Comparison of ENCODE assay signal across 8 mouse cellular contexts in the genomic region with DNA sequence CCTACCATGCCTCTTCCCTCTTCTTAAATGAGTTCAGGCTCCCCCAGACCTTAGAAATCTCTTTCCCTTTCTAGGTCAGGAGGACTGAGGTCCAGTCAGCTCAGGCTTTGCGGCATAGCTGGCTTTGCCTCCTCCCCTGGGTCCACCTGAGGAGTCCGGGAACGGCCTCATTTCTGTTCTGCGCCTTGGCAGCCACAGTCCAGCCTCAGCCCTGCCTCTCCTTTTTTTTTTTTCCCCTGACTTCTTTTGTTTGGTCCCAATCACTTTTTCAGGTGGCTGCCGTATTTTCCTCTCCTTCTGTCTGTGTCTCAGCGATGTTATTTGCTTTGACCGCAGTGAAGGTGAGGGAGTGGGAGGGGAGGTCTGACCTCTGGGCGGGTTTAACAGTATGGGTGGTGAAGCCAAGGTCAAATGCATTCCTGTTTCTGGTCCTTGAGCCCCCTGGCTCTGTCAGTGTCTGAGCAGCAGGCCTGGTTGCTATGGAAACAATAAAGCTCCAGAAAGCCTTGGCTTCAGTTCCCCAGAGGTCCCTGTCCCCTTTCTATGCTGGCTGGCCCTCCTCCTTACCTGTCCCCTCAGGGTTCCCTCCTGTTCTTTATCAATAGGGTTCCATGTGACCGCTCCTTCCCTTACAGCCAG. TPM values are rescaled to one million over a fixed set of nuclear protein-coding genes. Genes with fewer than 3 reads are reported as not detected.
A peak's percentile ranks its signal among the peaks of the same experiment; 100 is the strongest.
DNase-seq lines count a peak whose midpoint lies in the region; ATAC-seq and TF ChIP-seq lines count a peak whose summit lies in the region.

No protein-coding gene starts in this region.

- no peaks in the 10 kb centered on the region for H3K9me3 ChIP-seq in forebrain, embryonic 14.5 days (replicated peaks; ENCODE audit: control insufficient read depth, low read length)
- no peaks in the 10 kb centered on the region for H3K9me3 ChIP-seq in midbrain, embryonic 12.5 days
- H3K9me3 ChIP-seq in intestine, embryonic 15.5 days = no peaks in the 10 kb centered on the region

- 33% methylated on average over 9 of the region's 9 CpGs for WGBS in cerebellum, adult 2 months
- WGBS in forebrain, embryonic 14.5 days = 46% methylated on average over 9 of the region's 9 CpGs
- 30% methylated on average over 9 of the region's 9 CpGs for WGBS in midbrain, embryonic 12.5 days
- WGBS in intestine, embryonic 15.5 days = 48% methylated on average over 9 of the region's 9 CpGs

- no peak for TF ChIP-seq CTCF in cerebellum, adult 2 months (IDR thresholded peaks at IDR 0.05; ENCODE audit: borderline replicate concordance, insufficient read depth, low read depth, low read length)

- H3K27ac ChIP-seq in cerebellum, adult 2 months (ENCODE audit: insufficient read depth, low read length) = peak overlapping the region; percentile 82
- H3K27ac ChIP-seq in forebrain, embryonic 14.5 days (ENCODE audit: low read depth, low read length) = peak overlapping the region; percentile 72
- peak overlapping the region; percentile 63 for H3K27ac ChIP-seq in midbrain, embryonic 12.5 days (replicated peaks)
- no peak overlapping the region for H3K27ac ChIP-seq in intestine, embryonic 15.5 days

- no peak for TF ChIP-seq POLR2A in cerebellum, adult 2 months (IDR thresholded peaks at IDR 0.05; ENCODE audit: borderline replicate concordance, insufficient read depth, low read length)

- peaks cover 5% of the 10 kb centered on the region; the same call in 1 of the 2 replicates for H3K36me3 ChIP-seq in forebrain, embryonic 14.5 days (ENCODE audit: control insufficient read depth, insufficient read depth, low read length)
- peaks cover 5% of the 10 kb centered on the region; the same call in 1 of the 2 replicates for H3K36me3 ChIP-seq in midbrain, embryonic 12.5 days
- no peaks in the 10 kb centered on the region for H3K36me3 ChIP-seq in intestine, embryonic 15.5 days

- no peak for DNase-seq in cerebellum, adult 2 months
- no peak for DNase-seq in cerebellum, adult 9-11 months
- peak; percentile 90 for DNase-seq in ES-CJ7 (ENCODE audit: low read depth, low spot score)
- DNase-seq in forebrain, embryonic 14.5 days (ENCODE audit: low spot score) = peak; percentile 61
- DNase-seq in frontal cortex, postnatal 14 days (ENCODE audit: low spot score in 2 of 2) = no peak
- no peak for DNase-seq in layer of hippocampus, adult 9-11 months

- peaks cover 39% of the 10 kb centered on the region for H3K4me1 ChIP-seq in cerebellum, adult 2 months (ENCODE audit: control insufficient read depth, insufficient read depth, low read length)
- peaks cover 33% of the 10 kb centered on the region for H3K4me1 ChIP-seq in forebrain, embryonic 14.5 days (ENCODE audit: control insufficient read depth, insufficient read depth, low read length)
- peaks cover 57% of the 10 kb centered on the region for H3K4me1 ChIP-seq in midbrain, embryonic 12.5 days
- peaks cover 5% of the 10 kb centered on the region; the same call in 1 of the 2 replicates for H3K4me1 ChIP-seq in intestine, embryonic 15.5 days (replicated peaks)

- no peaks in the 10 kb centered on the region for H3K27me3 ChIP-seq in cerebellum, adult 2 months (ENCODE audit: control insufficient read depth, insufficient read depth, low read length)
- no peaks in the 10 kb centered on the region for H3K27me3 ChIP-seq in forebrain, embryonic 14.5 days (replicated peaks; ENCODE audit: control insufficient read depth, insufficient read depth, low read length)
- no peaks in the 10 kb centered on the region; the same call in none of the 2 replicates for H3K27me3 ChIP-seq in midbrain, embryonic 12.5 days
- H3K27me3 ChIP-seq in intestine, embryonic 15.5 days (replicated peaks) = peaks cover 4% of the 10 kb centered on the region

- H3K9ac ChIP-seq in forebrain, embryonic 14.5 days (ENCODE audit: low read length) = 0 out of 2 replicates have a peak overlapping the region, but pooled peaks have one; percentile 35
- peak overlapping the region; percentile 12; the same call in 1 of the 2 replicates for H3K9ac ChIP-seq in midbrain, embryonic 12.5 days (replicated peaks)
- H3K9ac ChIP-seq in intestine, embryonic 15.5 days = no peak overlapping the region

- ATAC-seq in forebrain, embryonic 14.5 days = no peak
- peak; percentile 45 for ATAC-seq in midbrain, embryonic 12.5 days (ENCODE audit: low FRiP score, low read depth)
- ATAC-seq in intestine, embryonic 15.5 days = no peak

- H3K4me3 ChIP-seq in cerebellum, adult 2 months (replicated peaks; ENCODE audit: insufficient read depth, low read depth, low read length) = no peak overlapping the region
- no peak overlapping the region for H3K4me3 ChIP-seq in forebrain, embryonic 14.5 days (ENCODE audit: low read depth, low read length)
- H3K4me3 ChIP-seq in midbrain, embryonic 12.5 days = no peak overlapping the region
- no peak overlapping the region for H3K4me3 ChIP-seq in intestine, embryonic 15.5 days (replicated peaks)

- no peak overlapping the region for H3K4me2 ChIP-seq in forebrain, embryonic 14.5 days (ENCODE audit: low read length)
- 0 out of 2 replicates have a peak overlapping the region, but pooled peaks have one; percentile 8 for H3K4me2 ChIP-seq in midbrain, embryonic 12.5 days (replicated peaks)
- no peak overlapping the region for H3K4me2 ChIP-seq in intestine, embryonic 15.5 days (replicated peaks)

RNA-seq across cellular contexts. Expression of a gene that starts 34.3 kb away (rescaled TPM):
- polyA plus RNA-seq in cerebellum, adult 2 months (2012; rRNA removed) = 420 and 504 TPM in 2 replicates
- 39.5 and 41.7 TPM in 2 replicates for polyA plus RNA-seq in forebrain, embryonic 14.5 days (2014; fragmentation: Nextera tagmentation; extraction: Ambion mirVana)
- 16.0 and 22.5 TPM in 2 replicates for polyA plus RNA-seq in midbrain, embryonic 12.5 days (2016; fragmentation: Nextera tagmentation; extraction: Ambion mirVana)
- polyA plus RNA-seq in intestine, embryonic 15.5 days (2015; fragmentation: Nextera tagmentation; extraction: Ambion mirVana) = 1.1 and 2.0 TPM in 2 replicates

RNA-seq across cellular contexts. Expression of a gene that starts 53.7 kb away (rescaled TPM):
- polyA plus RNA-seq in cerebellum, adult 2 months (2012; rRNA removed) = 78.5 and 90.1 TPM in 2 replicates
- polyA plus RNA-seq in forebrain, embryonic 14.5 days (2014; fragmentation: Nextera tagmentation; extraction: Ambion mirVana) = 28.6 and 30.7 TPM in 2 replicates
- polyA plus RNA-seq in midbrain, embryonic 12.5 days (2016; fragmentation: Nextera tagmentation; extraction: Ambion mirVana) = 21.5 and 21.6 TPM in 2 replicates
- polyA plus RNA-seq in intestine, embryonic 15.5 days (2015; fragmentation: Nextera tagmentation; extraction: Ambion mirVana) = 36.9 and 48.6 TPM in 2 replicates

Comparison
In these comparisons a context has a peak if more than half of its experiments do, and no peak if none do; other contexts are left out.
1. DNase-seq: peak in ES-CJ7 (single experiment) and forebrain, embryonic 14.5 days (single experiment); none in cerebellum, adult 2 months (0 of 2), cerebellum, adult 9-11 months (single experiment), frontal cortex, postnatal 14 days (0 of 2) and layer of hippocampus, adult 9-11 months (single experiment).